Mouse (Mus musculus) gastrocnemius, postnatal 36 days (tissue): ENCODE data around the gene Ctsz. TPM values are rescaled to one million over a fixed set of nuclear protein-coding genes. Genes with fewer than 3 reads are reported as not detected.

Source experiments
- DNase-seq, 2 experiments: peaks; one replicate each; pipeline ENCODE4 v3.0.0; 2022
- intact Hi-C: fragments of 180-260 bp; cut with DNase I; formaldehyde crosslinking; loops from one replicate; pipeline ENCODE4 v1.15.1; 2025
- long read RNA-seq, 2 experiments: library from polyadenylated mRNA; stranded (forward); transcript quantifications; one replicate each; pipeline ENCODE4 v2.0.0; 2021
- total RNA-seq, 2 experiments: library from RNA; stranded (reverse); gene quantifications; 2 replicates each; pipeline ENCODE4 v1.2.3; 2021

Ctsz gene
- total RNA-seq: 10 to 100 TPM; 23.4 to 24.7 TPM
- long read RNA-seq, experiment 1, transcript Ctsz-201 (6 exons, 1,441 nt): major isoform, 19 of 24 reads
- long read RNA-seq, experiment 1, partial matches to known transcripts: 1 of 24 reads
- long read RNA-seq, experiment 1, other reads (novel, unspliced or antisense): 4 of 24 reads
- long read RNA-seq, experiment 2, transcript Ctsz-201 (6 exons, 1,441 nt): major isoform, 33 of 37 reads
- long read RNA-seq, experiment 2, partial matches to known transcripts: 4 of 37 reads
- long read RNA-seq, experiment 2, other reads (novel, unspliced or antisense): 0 of 37 reads

DNA sequence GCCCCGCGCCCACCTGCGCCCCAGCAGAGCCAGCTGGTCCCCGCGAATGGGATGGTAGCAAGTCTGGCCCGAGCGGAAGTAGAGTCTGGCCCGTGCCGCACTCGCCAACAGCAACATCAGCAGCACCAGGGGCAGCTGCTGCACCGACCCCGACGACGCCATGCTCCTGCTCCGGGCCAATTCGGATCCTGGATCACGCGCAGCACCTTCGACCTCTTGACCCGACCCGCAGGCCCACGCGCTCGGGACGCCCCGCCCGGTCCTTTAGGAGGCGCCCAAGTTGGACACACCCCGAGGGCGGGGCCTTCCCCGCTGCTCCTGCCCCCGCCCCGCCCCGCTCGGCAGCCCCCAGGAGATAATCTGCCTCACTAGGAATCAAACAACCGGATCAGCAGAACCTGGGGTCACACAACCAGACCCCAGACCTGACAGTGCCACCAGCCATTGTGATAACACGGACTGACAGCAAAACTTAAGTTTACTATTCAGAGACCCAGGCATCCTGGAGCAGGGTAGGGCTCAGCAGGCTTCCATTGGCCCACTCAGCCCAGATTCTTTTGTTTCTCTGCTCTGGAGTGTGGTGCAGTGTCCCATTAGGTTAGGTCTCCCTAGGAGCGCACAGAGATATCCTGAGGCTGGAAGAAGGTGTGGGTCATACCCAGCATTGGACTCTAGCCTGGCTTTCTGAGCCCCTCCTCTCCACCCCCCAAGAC lies at the start of gene Ctsz:
Gene Ctsz, minus strand, starts transcription at position 303 of the 713 bp plus-strand sequence.
- intact Hi-C loops: no loop called here
- DNase-seq: peak; percentile 74 to 75

DNA sequence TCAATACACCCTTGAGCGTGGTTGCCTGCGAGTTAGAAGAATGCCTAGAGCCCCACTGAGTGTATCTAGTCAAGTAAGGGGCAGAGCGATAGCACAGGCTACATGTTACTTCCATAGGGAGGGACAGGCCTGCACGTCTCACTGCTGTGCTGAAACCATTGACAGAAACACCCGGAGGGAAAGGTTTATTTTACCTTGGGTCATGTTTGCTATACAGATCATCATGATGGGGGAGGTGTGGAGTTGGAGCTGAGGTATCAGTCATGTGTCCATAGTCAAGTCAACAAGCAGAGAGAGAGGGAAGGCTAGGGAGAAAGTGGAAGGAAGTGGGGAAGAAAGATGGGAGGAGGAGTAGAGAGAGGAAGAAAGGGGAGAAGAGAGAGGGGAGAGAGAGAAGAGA lies 48.2 kb upstream of the Ctsz start:
- DNase-seq: no peak
- intact Hi-C loops: no loop called here

DNA sequence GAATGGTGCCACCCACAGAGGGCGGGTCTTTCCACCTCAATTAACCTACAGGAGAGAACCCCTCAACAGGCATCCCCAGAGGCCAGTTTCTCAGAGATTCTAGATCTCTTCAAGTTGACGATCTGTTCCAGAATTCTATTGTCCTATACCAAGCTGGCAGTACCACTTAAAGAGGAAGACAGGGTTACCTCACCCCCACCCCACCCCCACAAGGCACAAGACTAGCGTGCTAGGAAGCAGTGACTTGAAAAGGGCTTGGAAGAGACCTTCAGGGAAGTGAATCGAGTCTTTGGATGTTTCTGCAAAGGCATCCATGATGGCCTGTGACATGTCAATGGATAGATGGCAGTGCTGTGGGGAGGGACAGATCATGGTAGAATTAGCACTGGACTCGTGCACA lies 39.9 kb upstream of the Ctsz start:
- intact Hi-C loops: no loop called here
- DNase-seq: no peak

DNA sequence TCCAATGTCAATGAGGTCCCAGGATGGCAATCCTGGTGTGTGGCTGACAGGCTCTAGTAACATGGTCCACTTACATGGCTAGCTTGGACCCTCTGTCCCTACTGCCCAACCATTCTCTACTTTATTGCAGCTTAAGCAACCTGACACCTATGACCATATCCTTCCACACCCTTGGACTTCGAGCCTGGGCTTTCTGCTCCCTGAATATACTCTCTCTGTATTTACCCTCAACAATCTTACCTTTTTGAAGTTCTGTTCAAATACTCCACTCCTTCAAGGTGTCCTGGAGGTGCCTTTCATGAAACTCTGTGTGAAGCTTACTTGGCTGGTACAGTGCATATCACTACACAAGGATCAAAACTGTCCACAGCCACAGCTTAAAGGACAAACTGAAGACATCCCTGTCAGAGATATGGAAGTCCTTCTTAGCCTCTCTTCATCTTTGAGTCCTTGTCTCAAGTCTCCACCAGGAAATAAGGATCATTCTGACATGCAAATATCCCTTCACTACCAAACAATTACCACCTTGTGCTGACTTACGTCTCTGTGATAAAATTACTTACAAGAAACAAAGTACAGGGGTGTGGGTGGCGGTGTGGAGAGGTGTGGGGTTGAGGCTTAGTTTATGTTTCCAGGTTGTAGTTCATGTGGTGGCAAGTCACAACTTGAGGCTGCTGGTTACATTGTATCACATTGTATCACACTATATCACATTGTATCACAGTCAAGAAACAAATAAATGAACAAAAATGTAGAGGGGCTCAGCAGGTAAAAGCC lies 38.9 kb upstream of the Ctsz start:
- DNase-seq: no peak
- intact Hi-C loops: no loop called here

DNA sequence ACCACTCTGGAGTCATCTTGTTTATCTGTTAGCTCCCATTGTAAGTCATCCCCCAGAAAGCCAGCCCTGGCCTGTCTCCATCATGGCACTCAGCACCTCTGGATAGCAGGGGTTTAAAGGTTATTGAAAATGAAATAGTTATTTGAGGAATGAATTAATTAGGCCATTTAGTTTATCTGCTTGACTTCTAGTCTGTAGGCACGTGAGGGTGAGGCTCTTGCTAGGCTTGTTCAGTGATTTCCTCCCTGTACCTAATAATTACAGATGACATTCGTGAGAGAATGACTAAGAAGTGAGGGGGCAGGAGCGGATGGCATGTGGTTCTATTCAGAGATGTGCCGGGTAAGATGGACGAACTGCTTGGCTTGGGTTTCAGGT lies 34.7 kb upstream of the Ctsz start:
- intact Hi-C loops: loop anchor here (5.0 kb wide), 1 partner anchor 141 kb away; no protein-coding TSS in a partner anchor

DNA sequence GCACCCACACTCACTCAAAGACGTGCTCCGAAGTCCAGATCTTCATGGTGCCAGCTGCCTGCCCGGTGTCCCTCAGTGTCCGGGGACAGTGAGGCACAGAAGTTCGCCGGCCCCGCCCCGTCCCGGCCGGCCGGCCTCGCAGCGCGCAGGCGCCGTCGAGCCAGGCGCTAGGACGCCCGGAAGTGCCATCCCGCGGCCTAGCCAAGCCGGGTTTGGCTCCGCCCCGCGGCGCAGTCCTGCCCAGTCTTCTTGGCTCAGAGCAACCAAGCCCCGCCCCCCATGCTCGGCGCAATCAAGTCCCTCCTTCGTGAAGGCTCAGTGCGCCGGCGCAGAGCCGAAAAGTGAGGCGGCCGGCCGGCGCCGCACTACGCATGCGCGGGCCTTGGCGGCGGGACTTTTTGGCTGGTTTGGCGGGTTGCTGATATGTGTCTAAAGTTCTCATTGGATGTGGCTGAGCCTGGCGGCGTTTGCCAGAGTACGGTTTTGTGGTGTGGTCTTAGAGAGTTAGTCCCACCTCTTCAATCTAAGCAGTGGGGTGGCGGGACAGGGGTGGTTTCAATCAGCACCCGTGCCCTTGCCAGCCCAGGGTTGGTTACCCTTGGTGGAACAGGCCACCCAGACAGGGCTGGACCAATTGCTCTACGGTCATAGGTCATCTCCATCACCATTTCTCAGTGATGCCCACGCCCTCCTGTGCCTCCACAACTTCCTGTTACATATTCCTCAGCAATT lies 34.1 kb upstream of the Ctsz start, which contains the start of gene Prelid3b:
Gene Prelid3b, minus strand, starts transcription at position 264 of the 732 bp plus-strand sequence.
- intact Hi-C loops: loop anchor here (5.0 kb wide), 1 partner anchor 141 kb away; no protein-coding TSS in a partner anchor
- peak; percentile 99 to 100 for DNase-seq

More for the DNA sequence above, 34.7 kb upstream of the Ctsz start:
- DNase-seq: no peak

DNA sequence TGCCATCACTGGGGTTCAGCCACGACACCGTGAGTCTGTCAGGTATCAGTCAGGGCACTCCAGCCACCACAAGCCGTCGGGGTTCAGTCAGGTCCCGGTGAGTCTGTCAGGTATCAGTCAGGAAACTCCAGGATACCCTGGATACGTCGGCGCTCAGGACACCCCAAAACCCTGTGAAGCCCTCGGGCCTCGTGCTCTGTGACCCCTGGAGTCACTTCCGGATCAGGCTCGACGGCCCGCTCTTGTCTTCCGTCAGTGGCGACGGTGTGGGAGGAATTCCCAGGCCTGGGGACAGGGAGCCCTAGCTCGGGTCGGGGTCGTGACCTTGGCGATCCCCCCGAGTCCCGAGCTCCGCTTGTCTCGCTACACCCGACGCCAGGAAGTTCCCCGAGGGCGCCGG lies 33.6 kb upstream of the Ctsz start:
- intact Hi-C loops: loop anchor here (5.0 kb wide), 1 partner anchor 140 kb away; no protein-coding TSS in a partner anchor
- peak in 1 of 2 experiments; percentile 18 for DNase-seq

DNA sequence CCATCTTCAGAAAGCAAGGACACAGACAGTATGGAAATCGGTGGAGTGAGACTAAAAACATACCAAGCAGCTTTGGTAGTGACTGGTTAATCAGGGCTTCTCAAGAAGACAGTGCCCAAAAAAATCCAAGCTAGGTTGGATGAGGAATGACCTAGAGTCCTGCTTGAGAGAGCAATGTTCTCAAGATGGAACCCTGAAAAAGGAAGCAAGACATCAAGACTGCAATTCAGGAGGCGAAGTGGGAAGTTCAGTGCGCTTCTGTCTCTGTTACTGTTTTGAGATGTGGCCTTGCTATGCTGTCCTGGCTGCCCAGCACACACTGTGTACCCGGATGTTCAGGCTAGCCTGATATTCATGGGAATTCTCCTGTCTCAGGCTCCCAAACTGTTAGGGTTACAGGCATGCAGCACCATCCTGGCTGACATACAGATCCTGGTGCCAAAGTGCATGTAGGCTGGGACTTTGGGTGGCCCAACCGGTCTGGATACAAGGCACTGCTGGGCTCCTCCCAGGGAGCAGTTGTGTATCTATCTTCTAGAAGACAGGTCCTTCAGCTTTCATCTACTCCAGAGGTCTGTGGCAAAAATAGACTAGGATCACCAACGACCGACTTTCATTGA lies 32.1 kb upstream of the Ctsz start:
- intact Hi-C loops: loop anchor here (5.0 kb wide), 1 partner anchor 139 kb away; no protein-coding TSS in a partner anchor
- no peak for DNase-seq

DNA sequence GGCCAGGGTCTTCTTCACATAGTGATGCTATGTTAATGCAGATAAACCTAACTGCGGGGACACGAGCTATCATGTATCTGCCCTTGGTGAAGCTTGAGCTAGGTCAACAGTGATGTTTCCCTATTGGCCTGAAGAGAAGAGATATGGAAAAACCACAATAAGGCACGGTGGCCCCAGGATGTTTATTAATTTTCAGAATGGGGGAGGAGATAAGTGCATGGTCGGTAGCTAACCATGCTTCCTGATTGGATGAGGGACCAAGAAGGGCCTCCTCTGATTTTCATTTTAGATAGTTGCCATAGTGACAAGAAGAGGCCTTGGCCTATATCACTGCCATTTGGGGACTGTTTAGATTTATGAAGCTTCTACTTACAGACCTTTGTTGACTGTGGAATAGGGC lies 31.5 kb upstream of the Ctsz start:
- DNase-seq: no peak
- intact Hi-C loops: loop anchor here (5.0 kb wide), 1 partner anchor 138 kb away; no protein-coding TSS in a partner anchor

DNA sequence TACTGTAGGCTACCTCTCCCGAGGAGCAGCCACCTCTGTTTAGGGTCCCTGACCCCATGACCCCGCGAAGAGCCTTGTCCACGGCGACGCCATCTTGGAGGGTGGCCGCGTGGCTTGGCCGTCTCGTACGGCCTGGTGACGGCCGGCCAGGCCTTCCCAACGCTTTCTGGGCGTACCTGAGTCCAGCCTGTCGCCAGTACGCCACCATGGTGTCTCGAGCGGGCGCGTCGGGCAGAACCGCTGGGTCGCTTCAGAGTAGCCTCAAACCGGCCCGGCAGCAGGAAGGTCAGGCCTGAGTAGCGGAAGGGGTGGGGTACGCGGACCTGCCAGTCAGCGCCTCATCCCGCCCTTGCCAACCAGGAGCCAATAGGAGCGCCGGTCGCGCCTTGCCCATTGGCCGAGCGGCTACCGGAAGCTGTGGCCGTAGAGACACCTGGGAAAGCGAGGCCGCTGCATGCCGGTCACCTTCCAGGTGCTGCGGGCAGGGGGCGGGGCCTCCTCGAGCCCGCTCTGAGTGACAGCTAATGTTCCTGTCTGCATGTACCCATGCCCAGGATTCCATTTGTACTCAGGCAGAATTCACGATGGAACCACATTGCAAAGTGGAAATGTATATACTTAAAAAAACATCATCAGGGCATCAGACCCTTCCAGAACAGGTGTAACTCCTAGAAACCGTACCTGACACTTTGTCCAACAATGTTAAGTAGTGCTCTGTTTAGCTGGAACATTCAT lies 25.1 kb upstream of the Ctsz start, which contains the start of gene Atp5e:
Gene Atp5e, minus strand, starts transcription at position 317 of the 735 bp plus-strand sequence.
- peak; percentile 91 to 94 for DNase-seq
- intact Hi-C loops: loop anchor here (5.0 kb wide), 1 partner anchor 137 kb away; no protein-coding TSS in a partner anchor

DNA sequence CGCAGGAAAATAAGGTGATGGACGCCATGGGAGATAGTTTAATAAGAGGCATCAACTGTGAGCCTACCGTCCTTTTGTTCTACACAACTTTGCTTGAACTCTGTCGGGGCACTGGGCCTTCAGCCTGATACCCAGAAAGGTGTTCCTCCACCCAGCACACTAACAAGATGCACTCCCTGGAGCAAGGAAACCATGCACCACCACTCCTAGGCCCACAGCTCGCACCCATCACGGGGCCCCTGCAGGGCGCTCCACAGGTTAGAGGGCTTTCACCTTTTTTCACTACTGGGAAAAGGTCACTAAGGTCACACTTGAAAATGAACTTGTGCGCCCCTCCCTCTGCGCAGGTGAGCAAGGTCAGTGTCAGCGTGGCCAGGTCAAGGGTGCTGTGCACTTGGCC lies 24.5 kb upstream of the Ctsz start:
- DNase-seq: peak in 1 of 2 experiments; percentile 19
- intact Hi-C loops: loop anchor here (5.0 kb wide), 1 partner anchor 136 kb away; no protein-coding TSS in a partner anchor

DNA sequence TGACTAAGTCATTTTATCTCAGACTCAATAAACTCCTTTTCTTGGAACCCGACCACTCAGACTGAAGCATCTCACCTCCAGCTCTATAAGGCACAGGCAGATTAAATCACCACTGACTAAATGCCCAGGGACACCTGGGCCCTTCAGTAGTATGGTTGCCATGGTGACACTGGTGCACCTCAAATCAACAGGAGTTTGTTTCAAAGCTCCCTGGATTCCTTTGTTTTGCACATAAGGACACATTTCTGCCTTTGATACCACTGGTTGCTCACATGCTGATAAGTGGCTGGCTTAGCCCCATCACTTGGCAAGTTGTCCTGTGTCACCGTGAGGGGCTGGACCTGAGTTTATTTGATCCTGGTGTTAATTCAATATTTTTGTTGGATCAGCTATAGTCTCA lies 20.5 kb upstream of the Ctsz start:
- intact Hi-C loops: no loop called here
- DNase-seq: no peak

DNA sequence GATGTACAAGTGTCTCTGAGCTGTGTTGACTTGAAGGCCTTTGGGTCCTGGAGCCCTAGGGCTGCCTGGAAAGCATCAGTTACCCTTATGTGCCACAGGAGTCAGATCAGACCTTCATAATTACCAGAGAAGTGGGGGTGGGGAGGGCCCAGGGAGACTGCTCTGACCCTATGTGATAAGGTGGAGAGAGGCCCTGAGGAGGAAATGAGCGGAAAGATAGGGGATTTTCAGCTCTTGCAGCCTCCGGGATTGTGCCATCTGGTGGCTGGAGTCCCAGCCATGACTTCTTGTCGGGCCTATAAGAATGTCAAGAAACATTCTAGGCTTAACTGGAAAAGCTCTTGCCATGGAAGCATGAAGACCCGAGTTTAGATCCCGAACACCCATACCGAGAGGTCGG lies 14.8 kb upstream of the Ctsz start:
- DNase-seq: no peak
- intact Hi-C loops: no loop called here

DNA sequence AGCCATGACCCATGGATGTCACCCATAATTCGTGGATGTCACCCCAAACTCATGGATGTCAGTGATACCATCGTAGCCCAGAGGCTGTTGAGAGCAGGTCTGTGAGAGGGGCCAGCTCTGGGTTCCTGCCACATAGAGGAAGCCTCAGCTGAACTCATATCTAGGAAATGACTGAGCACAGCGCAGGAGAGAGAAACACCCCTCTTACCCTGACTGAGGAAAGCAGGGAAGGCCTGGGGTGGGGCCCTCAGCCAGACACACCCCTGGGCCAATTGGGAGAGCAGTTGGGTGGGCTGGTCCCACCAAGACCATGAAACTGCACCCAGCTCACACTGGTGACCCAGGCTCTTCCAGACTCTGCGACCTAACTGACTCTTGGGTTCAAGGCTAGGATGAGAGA lies 11.5 kb upstream of the Ctsz start, which contains the start of gene Tubb1:
Gene Tubb1, plus strand, starts transcription at position 343 of the 400 bp plus-strand sequence.
- DNase-seq: no peak
- intact Hi-C loops: no loop called here

DNA sequence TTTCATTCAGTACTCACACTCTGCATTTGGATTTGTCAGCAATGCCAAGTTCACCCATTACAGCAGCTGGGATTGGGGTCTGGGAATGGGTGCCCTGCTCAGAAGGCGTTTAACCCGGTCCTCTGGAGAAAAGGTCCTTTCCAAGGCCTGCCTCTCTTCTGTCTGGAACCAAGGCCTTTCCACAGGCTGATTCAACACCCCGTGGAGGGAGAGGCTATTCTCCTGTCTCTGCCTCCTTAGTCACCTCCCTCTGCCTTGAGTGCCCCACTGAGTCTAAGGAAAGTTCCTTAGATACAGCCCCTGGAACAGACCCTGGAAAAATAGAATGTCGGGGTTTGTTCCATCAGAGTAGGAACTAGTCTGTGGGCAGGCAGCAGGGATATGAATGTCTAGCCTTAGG lies 9.6 kb upstream of the Ctsz start:
- intact Hi-C loops: no loop called here
- DNase-seq: no peak

DNA sequence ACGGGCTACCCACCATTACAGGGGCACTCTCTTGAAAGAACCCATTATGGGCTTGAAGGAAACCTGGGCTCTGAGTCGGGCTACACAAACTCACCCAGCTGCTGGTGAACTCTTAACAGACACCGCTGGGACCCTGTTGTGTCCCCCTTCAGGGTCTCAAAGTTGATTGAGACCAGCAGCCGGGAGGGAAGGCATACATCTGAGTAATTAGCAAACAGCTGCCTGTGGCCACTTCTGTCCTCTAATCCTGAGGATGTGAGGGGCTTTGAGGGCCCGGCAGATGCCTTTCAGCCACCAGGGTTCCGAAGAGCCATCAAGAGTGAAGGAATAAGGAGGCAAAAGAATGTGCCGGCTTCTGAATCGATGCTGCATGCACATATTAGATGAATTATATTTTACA lies 8.1 kb upstream of the Ctsz start:
- intact Hi-C loops: no loop called here
- DNase-seq: no peak

DNA sequence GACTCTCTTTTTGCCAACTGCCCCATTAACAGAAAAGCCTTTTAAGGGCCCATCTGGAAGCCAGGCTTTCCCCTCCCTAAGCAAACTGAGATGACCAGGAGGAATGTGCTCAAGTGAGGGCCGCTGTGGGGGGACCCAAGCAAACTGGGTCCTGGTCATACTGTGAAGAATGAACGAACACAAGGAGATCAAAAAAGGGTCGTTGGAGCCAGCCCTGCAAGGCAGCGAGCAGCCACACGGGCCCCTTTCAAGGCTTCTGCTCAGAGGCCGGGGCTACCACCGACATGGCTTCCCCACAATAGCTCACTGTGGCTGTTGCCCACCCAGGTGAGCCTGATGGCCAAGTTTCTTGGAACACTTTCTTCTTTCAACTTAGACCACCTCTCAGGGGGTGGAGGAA lies 7.7 kb upstream of the Ctsz start:
- intact Hi-C loops: no loop called here
- no peak for DNase-seq

DNA sequence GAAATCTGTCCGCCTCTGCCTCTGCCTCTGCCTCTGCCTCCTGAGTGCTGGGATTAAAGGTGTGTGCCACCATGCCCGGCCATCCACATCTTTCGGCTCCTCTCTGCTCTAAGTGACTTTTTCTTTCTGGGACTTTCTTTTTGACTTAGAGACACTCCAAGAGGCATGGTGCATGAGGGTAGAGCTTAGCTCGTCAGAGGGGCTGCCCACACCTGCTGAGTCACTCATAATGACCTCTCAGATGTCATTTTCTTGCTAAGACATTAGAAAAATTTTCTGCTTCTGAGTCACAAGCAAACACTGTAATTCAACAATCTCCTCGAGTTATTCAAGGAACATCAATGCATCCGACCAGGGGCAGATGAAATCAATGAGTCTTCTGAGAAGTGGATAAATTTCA lies 6.2 kb upstream of the Ctsz start:
- no peak for DNase-seq
- intact Hi-C loops: no loop called here

DNA sequence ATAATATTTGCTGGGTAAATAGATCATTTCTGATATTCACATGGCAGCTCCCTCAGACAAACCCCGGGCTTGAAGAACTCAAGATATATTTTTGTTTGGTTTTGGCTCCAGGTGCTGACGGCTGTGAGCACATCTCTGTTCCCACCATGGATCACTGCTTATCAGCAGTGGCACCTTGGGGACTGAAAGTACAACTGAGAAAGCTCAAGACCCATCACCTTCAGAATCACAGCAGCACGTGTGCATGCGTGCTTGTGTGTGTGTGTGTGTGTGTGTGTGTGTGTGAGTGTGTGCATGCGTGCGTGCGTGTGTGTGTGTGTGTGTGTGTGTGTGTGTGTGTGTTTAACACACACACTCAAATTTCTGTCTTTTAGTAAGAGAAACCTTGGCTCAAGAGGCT lies 5.5 kb upstream of the Ctsz start:
- intact Hi-C loops: no loop called here
- DNase-seq: no peak
